Mouse (Mus musculus) leukemia stem cell, adult 10-12 weeks (primary cell): ENCODE results near the gene Nipal4. TPM values are rescaled to one million over a fixed set of nuclear protein-coding genes. Genes with fewer than 3 reads are reported as not detected.

Experiments used
- polyA plus RNA-seq: library from polyadenylated mRNA; stranded (reverse); fragments of >175 nt; gene quantifications from 2 replicates; pipeline ENCODE4 v1.2.3, GENCODE M21; 2012; ENCODE audit warnings: low replicate concordance

Gene Nipal4
- not detected in 2 replicates for polyA plus RNA-seq

GRCm38 (mm10) chr11:46165866-46166585 lies at the start of gene Nipal4:
Gene Nipal4 (minus strand): TSS chr11:46166508.

Other genes starting within 250 kb of the Nipal4 start
- 69.5 and 121 TPM in 2 replicates for gene Lsm11, start 221.6 kb downstream of the Nipal4 start, polyA plus RNA-seq
- gene Thg1l, start 211.0 kb downstream of the Nipal4 start, polyA plus RNA-seq = 1.6 and 6.9 TPM in 2 replicates
- not detected in 2 replicates for gene Sox30, start 186.2 kb downstream of the Nipal4 start, polyA plus RNA-seq
- gene Gm12166, start 114.2 kb downstream of the Nipal4 start, polyA plus RNA-seq = 0.33 TPM in 1 of 2 replicates, not detected in the other
- gene Adam19, start 110.5 kb downstream of the Nipal4 start, polyA plus RNA-seq = 30.1 and 81.4 TPM in 2 replicates
- gene Fndc9, start 69.0 kb upstream of the Nipal4 start, polyA plus RNA-seq = not detected in 2 replicates
- gene Cyfip2, start 146.4 kb upstream of the Nipal4 start, polyA plus RNA-seq = 5.7 and 5.9 TPM in 2 replicates
- gene Itk, start 223.0 kb upstream of the Nipal4 start, polyA plus RNA-seq = 0.25 and 2.1 TPM in 2 replicates
- 0.26 TPM in 1 of 2 replicates, not detected in the other for gene Fam71b, start 230.1 kb upstream of the Nipal4 start, polyA plus RNA-seq